8 mouse cellular contexts compared by ENCODE assay signal in genomic region chr15:97828901-97829338, GRCm38 (mm10). TPM values are rescaled to one million over a fixed set of nuclear protein-coding genes. Genes with fewer than 3 reads are reported as not detected.
DNase-seq lines count a peak whose midpoint lies in the region; ATAC-seq lines count a peak whose summit lies in the region.

No protein-coding gene starts in this region.

- no peak overlapping the region for H3K9ac ChIP-seq in forebrain, embryonic 14.5 days (ENCODE audit: low read length)
- H3K9ac ChIP-seq in forebrain, embryonic 13.5 days: peak overlapping the region; percentile 34
- 0 out of 2 replicates have a peak overlapping the region, but pooled peaks have one; percentile 9 for H3K9ac ChIP-seq in intestine, embryonic 15.5 days

- peaks cover 60% of the 10 kb centered on the region for H3K27me3 ChIP-seq in forebrain, embryonic 10.5 days (ENCODE audit: poor library complexity, severe bottlenecking)
- H3K27me3 ChIP-seq in forebrain, embryonic 14.5 days (replicated peaks; ENCODE audit: control insufficient read depth, insufficient read depth, low read length): no peaks in the 10 kb centered on the region
- H3K27me3 ChIP-seq in forebrain, embryonic 13.5 days: peaks cover 14% of the 10 kb centered on the region
- H3K27me3 ChIP-seq in intestine, embryonic 15.5 days (replicated peaks): no peaks in the 10 kb centered on the region

- no peak for ATAC-seq in forebrain, embryonic 14.5 days
- ATAC-seq in forebrain, embryonic 13.5 days: no peak
- no peak for ATAC-seq in intestine, embryonic 15.5 days
- ATAC-seq in cerebellum, adult (ENCODE audit: insufficient number of reproducible peaks, low FRiP score, low TSS enrichment): no peak
- ATAC-seq in megakaryocyte-erythroid progenitor cell, adult 5-6 weeks (replicated peaks; ENCODE audit: low FRiP score, low TSS enrichment, poor library complexity, severe bottlenecking): no peak

- peak overlapping the region; percentile 96 for H3K4me3 ChIP-seq in forebrain, embryonic 10.5 days
- no peak overlapping the region for H3K4me3 ChIP-seq in forebrain, embryonic 14.5 days (ENCODE audit: low read depth, low read length)
- H3K4me3 ChIP-seq in forebrain, embryonic 13.5 days: no peak overlapping the region
- 0 out of 2 replicates have a peak overlapping the region, but pooled peaks have one; percentile 86 for H3K4me3 ChIP-seq in intestine, embryonic 15.5 days (replicated peaks)

- H3K9me3 ChIP-seq in forebrain, embryonic 10.5 days: no peaks in the 10 kb centered on the region
- H3K9me3 ChIP-seq in forebrain, embryonic 14.5 days (replicated peaks; ENCODE audit: control insufficient read depth, low read length): no peaks in the 10 kb centered on the region
- no peaks in the 10 kb centered on the region for H3K9me3 ChIP-seq in forebrain, embryonic 13.5 days (replicated peaks)
- no peaks in the 10 kb centered on the region for H3K9me3 ChIP-seq in intestine, embryonic 15.5 days

- H3K27ac ChIP-seq in forebrain, embryonic 10.5 days: peak overlapping the region; percentile 56; the same call in 1 of the 2 replicates
- no peak overlapping the region; the same call in 1 of the 2 replicates for H3K27ac ChIP-seq in forebrain, embryonic 14.5 days (ENCODE audit: low read depth, low read length)
- H3K27ac ChIP-seq in forebrain, embryonic 13.5 days: no peak overlapping the region; the same call in 1 of the 2 replicates
- peak overlapping the region; percentile 49 for H3K27ac ChIP-seq in intestine, embryonic 15.5 days

- no peak overlapping the region; the same call in 1 of the 2 replicates for H3K4me2 ChIP-seq in forebrain, embryonic 14.5 days (ENCODE audit: low read length)
- H3K4me2 ChIP-seq in forebrain, embryonic 13.5 days: peak overlapping the region; percentile 77
- peak overlapping the region; percentile 90 for H3K4me2 ChIP-seq in intestine, embryonic 15.5 days (replicated peaks)

- H3K36me3 ChIP-seq in forebrain, embryonic 10.5 days (replicated peaks): peaks cover 10% of the 10 kb centered on the region
- no peaks in the 10 kb centered on the region for H3K36me3 ChIP-seq in forebrain, embryonic 14.5 days (ENCODE audit: control insufficient read depth, insufficient read depth, low read length)
- H3K36me3 ChIP-seq in forebrain, embryonic 13.5 days (ENCODE audit: poor library complexity, severe bottlenecking): 0 out of 2 replicates have a peak, but pooled peaks cover 5% of the 10 kb centered on the region
- H3K36me3 ChIP-seq in intestine, embryonic 15.5 days: no peaks in the 10 kb centered on the region

- DNase-seq in forebrain, embryonic 10.5 days (ENCODE audit: extremely low spot score, low spot score): no peak
- no peak for DNase-seq in forebrain, embryonic 14.5 days (ENCODE audit: low spot score)
- DNase-seq in lung, postnatal 10 days: peak; percentile 83
- DNase-seq in yolk sac, embryonic 10.5 days (ENCODE audit: low spot score): peak; percentile 35

- H3K4me1 ChIP-seq in forebrain, embryonic 10.5 days: peaks cover 87% of the 10 kb centered on the region
- H3K4me1 ChIP-seq in forebrain, embryonic 14.5 days (ENCODE audit: control insufficient read depth, insufficient read depth, low read length): peaks cover 37% of the 10 kb centered on the region
- peaks cover 67% of the 10 kb centered on the region for H3K4me1 ChIP-seq in forebrain, embryonic 13.5 days
- H3K4me1 ChIP-seq in intestine, embryonic 15.5 days (replicated peaks): peaks cover 63% of the 10 kb centered on the region

- WGBS in forebrain, embryonic 10.5 days: 51% methylated on average over 5 of the region's 5 CpGs
- WGBS in forebrain, embryonic 14.5 days: 60% methylated on average over 5 of the region's 5 CpGs
- 64% methylated on average over 5 of the region's 5 CpGs for WGBS in forebrain, embryonic 13.5 days
- WGBS in intestine, embryonic 15.5 days: 54% methylated on average over 5 of the region's 5 CpGs

RNA-seq across cellular contexts. Expression of gene Hdac7, which starts 15.4 kb away (rescaled TPM):
- 21.6 and 25.3 TPM in 2 replicates for polyA plus RNA-seq in forebrain, embryonic 10.5 days (2016; fragmentation: Nextera tagmentation; extraction: Ambion mirVana)
- polyA plus RNA-seq in forebrain, embryonic 14.5 days (2014; fragmentation: Nextera tagmentation; extraction: Ambion mirVana): 19.5 and 20.0 TPM in 2 replicates
- polyA plus RNA-seq in forebrain, embryonic 13.5 days (2015; fragmentation: Nextera tagmentation; extraction: Ambion mirVana): 20.3 and 23.3 TPM in 2 replicates
- 18.0 and 20.6 TPM in 2 replicates for polyA plus RNA-seq in intestine, embryonic 15.5 days (2015; fragmentation: Nextera tagmentation; extraction: Ambion mirVana)
- 129 and 194 TPM in 2 replicates for total RNA-seq in megakaryocyte-erythroid progenitor cell, adult 5-6 weeks (2014; fragmentation: Nextera tagmentation)
- total RNA-seq in megakaryocyte-erythroid progenitor cell, adult 5-6 weeks (2017): 24.8 and 35.6 TPM in 2 replicates

RNA-seq across cellular contexts. Expression of gene Slc48a1, which starts 50.6 kb away (rescaled TPM):
- polyA plus RNA-seq in forebrain, embryonic 10.5 days (2016; fragmentation: Nextera tagmentation; extraction: Ambion mirVana): 28.7 and 32.2 TPM in 2 replicates
- polyA plus RNA-seq in forebrain, embryonic 14.5 days (2014; fragmentation: Nextera tagmentation; extraction: Ambion mirVana): 65.4 and 69.1 TPM in 2 replicates
- polyA plus RNA-seq in forebrain, embryonic 13.5 days (2015; fragmentation: Nextera tagmentation; extraction: Ambion mirVana): 44.1 and 45.2 TPM in 2 replicates
- polyA plus RNA-seq in intestine, embryonic 15.5 days (2015; fragmentation: Nextera tagmentation; extraction: Ambion mirVana): 23.9 and 25.1 TPM in 2 replicates
- total RNA-seq in megakaryocyte-erythroid progenitor cell, adult 5-6 weeks (2014; fragmentation: Nextera tagmentation): 91.5 and 112 TPM in 2 replicates
- 53.7 and 72.6 TPM in 2 replicates for total RNA-seq in megakaryocyte-erythroid progenitor cell, adult 5-6 weeks (2017)

Comparison
In these comparisons a context has a peak if more than half of its experiments do, and no peak if none do; other contexts are left out.
1. H3K27ac ChIP-seq: peak in forebrain, embryonic 10.5 days (single experiment) and intestine, embryonic 15.5 days (single experiment); none in forebrain, embryonic 14.5 days (single experiment) and forebrain, embryonic 13.5 days (single experiment).
2. H3K4me3 ChIP-seq: peak in forebrain, embryonic 10.5 days (single experiment) and intestine, embryonic 15.5 days (single experiment); none in forebrain, embryonic 14.5 days (single experiment) and forebrain, embryonic 13.5 days (single experiment).
3. DNase-seq: peak in lung, postnatal 10 days (single experiment) and yolk sac, embryonic 10.5 days (single experiment); none in forebrain, embryonic 10.5 days (single experiment) and forebrain, embryonic 14.5 days (single experiment).